22 mouse cellular contexts compared by ENCODE assay signal in genomic region chr11:19265672-19265972, GRCm38 (mm10).
DNase-seq lines count a peak whose midpoint lies in the region; ATAC-seq lines count a peak whose summit lies in the region.
"Had no signal": no experiment of that assay in that cellular context is flagged by ENCODE, and none has a peak within 500 bp of the region (broad histone marks: within the 10 kb centered on the region; RNA-seq: fewer than 3 reads in every experiment).

No protein-coding gene starts in this region.

- no peak overlapping the region for H3K27ac ChIP-seq in embryonic facial prominence, embryonic 11.5 days (replicated peaks; ENCODE audit: low read depth, low read length)
- H3K27ac ChIP-seq in embryonic facial prominence, embryonic 10.5 days (replicated peaks): no peak overlapping the region
- H3K27ac ChIP-seq: embryonic facial prominence, embryonic 15.5 days; forebrain, embryonic 15.5 days; heart, adult 2 months; heart, embryonic 15.5 days; hindbrain, embryonic 12.5 days; intestine, embryonic 15.5 days had no signal

- no peak for ATAC-seq in embryonic facial prominence, embryonic 11.5 days (replicated peaks; ENCODE audit: insufficient number of reproducible peaks, low FRiP score, low TSS enrichment, low read depth)
- ATAC-seq: activated CD4-positive, CD25-positive, alpha-beta regulatory T cell, adult 4 months; forebrain, embryonic 15.5 days; intestine, embryonic 15.5 days; Patski had no signal

- 32% methylated on average over 3 of the region's 3 CpGs for WGBS in embryonic facial prominence, embryonic 11.5 days
- WGBS in embryonic facial prominence, embryonic 10.5 days: 44% methylated on average over 3 of the region's 3 CpGs

- H3K4me2 ChIP-seq in embryonic facial prominence, embryonic 11.5 days (ENCODE audit: low read depth, low read length): no peak overlapping the region
- H3K4me2 ChIP-seq: embryonic facial prominence, embryonic 15.5 days; forebrain, embryonic 15.5 days; heart, embryonic 11.5 days; heart, embryonic 15.5 days; hindbrain, embryonic 12.5 days; intestine, embryonic 15.5 days had no signal

- H3K36me3 ChIP-seq in embryonic facial prominence, embryonic 11.5 days (replicated peaks; ENCODE audit: control insufficient read depth, insufficient read depth, low read depth, low read length): no peaks in the 10 kb centered on the region
- no peaks in the 10 kb centered on the region for H3K36me3 ChIP-seq in embryonic facial prominence, embryonic 10.5 days (replicated peaks)
- H3K36me3 ChIP-seq: embryonic facial prominence, embryonic 15.5 days; forebrain, embryonic 15.5 days; heart, embryonic 15.5 days; hindbrain, embryonic 12.5 days; intestine, embryonic 15.5 days had no signal

- DNase-seq in embryonic facial prominence, embryonic 11.5 days (ENCODE audit: low spot score): peak; percentile 64
- DNase-seq in embryonic facial prominence, embryonic 10.5 days (ENCODE audit: low spot score): no peak
- DNase-seq in lung, postnatal 36 days: peak; percentile 1
- DNase-seq in lung, adult 18-20 months: no peak
- DNase-seq in fat pad, adult 2 months (ENCODE audit: extremely low read depth, low read depth, low spot score): peak; percentile 74
- DNase-seq in B cell, adult 2 months: no peak
- DNase-seq in right cerebral cortex, postnatal 4 days: no peak
- DNase-seq: adrenal gland, postnatal 14 days; cerebellum, adult 11-12 months; cerebellum, adult 9-10 months; cerebellum, postnatal 25 days; gastrocnemius, postnatal 10 days; heart, adult 2 months had no signal

- H3K4me3 ChIP-seq in embryonic facial prominence, embryonic 11.5 days (ENCODE audit: low read depth, low read length): no peak overlapping the region
- no peak overlapping the region for H3K4me3 ChIP-seq in embryonic facial prominence, embryonic 10.5 days
- H3K4me3 ChIP-seq: embryonic facial prominence, embryonic 15.5 days; erythroblast, embryonic 14.5 days; forebrain, embryonic 15.5 days; heart, adult 2 months; heart, embryonic 15.5 days; hindbrain, embryonic 12.5 days; intestine, embryonic 15.5 days had no signal

- no peaks in the 10 kb centered on the region for H3K27me3 ChIP-seq in embryonic facial prominence, embryonic 11.5 days (ENCODE audit: control insufficient read depth, insufficient read depth, low read length)
- H3K27me3 ChIP-seq in embryonic facial prominence, embryonic 10.5 days (replicated peaks; ENCODE audit: low read depth, poor library complexity, severe bottlenecking): no peaks in the 10 kb centered on the region
- H3K27me3 ChIP-seq: embryonic facial prominence, embryonic 15.5 days; forebrain, embryonic 15.5 days; heart, embryonic 15.5 days; hindbrain, embryonic 12.5 days; intestine, embryonic 15.5 days had no signal

- H3K9me3 ChIP-seq in embryonic facial prominence, embryonic 11.5 days (replicated peaks; ENCODE audit: control insufficient read depth, low read length): no peaks in the 10 kb centered on the region
- peaks cover 3% of the 10 kb centered on the region; the same call in 1 of the 2 replicates for H3K9me3 ChIP-seq in embryonic facial prominence, embryonic 10.5 days
- H3K9me3 ChIP-seq: embryonic facial prominence, embryonic 15.5 days; forebrain, embryonic 15.5 days; heart, embryonic 15.5 days; hindbrain, embryonic 12.5 days; intestine, embryonic 15.5 days had no signal

- H3K9ac ChIP-seq in embryonic facial prominence, embryonic 11.5 days (replicated peaks; ENCODE audit: low read length): no peak overlapping the region
- H3K9ac ChIP-seq: embryonic facial prominence, embryonic 15.5 days; forebrain, embryonic 15.5 days; heart, embryonic 15.5 days; hindbrain, embryonic 12.5 days; intestine, embryonic 15.5 days had no signal

- H3K4me1 ChIP-seq in embryonic facial prominence, embryonic 11.5 days (ENCODE audit: control insufficient read depth, insufficient read depth, low read length): no peaks in the 10 kb centered on the region
- peaks cover 18% of the 10 kb centered on the region; the same call in 1 of the 2 replicates for H3K4me1 ChIP-seq in embryonic facial prominence, embryonic 10.5 days
- H3K4me1 ChIP-seq: embryonic facial prominence, embryonic 15.5 days; forebrain, embryonic 15.5 days; heart, embryonic 15.5 days; hindbrain, embryonic 12.5 days; intestine, embryonic 15.5 days had no signal

Comparison
In these comparisons a context has a peak if more than half of its experiments do, and no peak if none do; other contexts are left out.
1. DNase-seq: peak in embryonic facial prominence, embryonic 11.5 days (single experiment), lung, postnatal 36 days (single experiment) and fat pad, adult 2 months (single experiment); none in embryonic facial prominence, embryonic 10.5 days (single experiment), lung, adult 18-20 months (0 of 2), B cell, adult 2 months (0 of 2) and right cerebral cortex, postnatal 4 days (single experiment).